Mouse (Mus musculus): Measurements from ENCODE around the gene Fnd3c2. TPM values are rescaled to one million over a fixed set of nuclear protein-coding genes. Genes with fewer than 3 reads are reported as not detected.

Fnd3c2 gene
- polyA plus RNA-seq, 1 experiment = not detected

GRCm38 (mm10) chrX:106186713-106187649 is 68.2 kb downstream of the Fnd3c2 start, which contains the start of gene Pgk1:
Pgk1 (plus strand) TSS chrX:106187100.
- peaks cover 5% of the 10 kb centered on the region for H3K36me3 ChIP-seq (ENCODE audit: control insufficient read depth, insufficient read depth)
- H3K4me3 ChIP-seq = peak within 1 kb of the TSS; percentile 80
- peak within 1 kb of the TSS; percentile 57 for H3ac ChIP-seq (ENCODE audit: control insufficient read depth, insufficient read length)
- TF ChIP-seq E2F4 (IDR thresholded peaks at IDR 0.05; ENCODE audit: insufficient read depth) = no peak
- TF ChIP-seq MYOD1 (IDR thresholded peaks at IDR 0.05; ENCODE audit: control insufficient read depth in 1 of 3, insufficient read length in 2 of 3, low read depth in 2 of 3) = no peak
- no peak for TF ChIP-seq SRF (IDR thresholded peaks at IDR 0.05; ENCODE audit: control insufficient read depth, insufficient read length, low read depth)
- no peak for TF ChIP-seq TCF12 (IDR thresholded peaks at IDR 0.05; ENCODE audit: insufficient read depth, poor library complexity, severe bottlenecking)
- TF ChIP-seq POLR2A (IDR thresholded peaks at IDR 0.05; ENCODE audit: insufficient read length, low read depth) = peak; percentile 63
- TF ChIP-seq POLR2AphosphoS2 (IDR thresholded peaks at IDR 0.05; ENCODE audit: insufficient read length, low read depth) = peak; percentile 69
- peak in 1 of 3 experiments; percentile 37 for TF ChIP-seq MYOG (IDR thresholded peaks at IDR 0.05; ENCODE audit: control insufficient read depth in 1 of 3, insufficient read depth in 1 of 3, insufficient read length in 2 of 3, low read depth in 2 of 3)
- H3K79me2 ChIP-seq (ENCODE audit: control insufficient read depth, insufficient read depth) = peaks cover 49% of the 10 kb centered on the region
- no peaks in the 10 kb centered on the region for H3K27me3 ChIP-seq (ENCODE audit: control insufficient read depth, insufficient read depth, insufficient read length)
- H3K4me2 ChIP-seq (ENCODE audit: low read depth) = peak within 1 kb of the TSS; percentile 98

GRCm38 (mm10) chrX:106185706-106186105 is 69.5 kb downstream of the Fnd3c2 start:
- Histone ChIP-seq H3K27me3 (ENCODE audit: control insufficient read depth, insufficient read depth, insufficient read length) (no peaks in the 10 kb centered on the region), H3ac (ENCODE audit: control insufficient read depth, insufficient read length) (no peak overlapping the region), H3K4me3 (peak overlapping the region; percentile 80), H3K79me2 (ENCODE audit: control insufficient read depth, insufficient read depth) (peaks cover 36% of the 10 kb centered on the region), H3K36me3 (ENCODE audit: control insufficient read depth, insufficient read depth) (peaks cover 5% of the 10 kb centered on the region), H3K4me2 (ENCODE audit: low read depth) (peak overlapping the region; percentile 98)
- peak; percentile 85 for TF ChIP-seq USF1 (IDR thresholded peaks at IDR 0.05; ENCODE audit: low read depth)
- TF ChIP-seq CEBPB (IDR thresholded peaks at IDR 0.05; ENCODE audit: insufficient read depth, poor library complexity, severe bottlenecking) = no peak

Other genes with a start within 250 kb of the Fnd3c2 start
- gene Magt1, start 243.5 kb downstream of the Fnd3c2 start, polyA plus RNA-seq (2012; fragmentation: generic; extraction: Trizol) = 13.3 TPM
- 246 TPM for gene Cox7b, start 239.7 kb downstream of the Fnd3c2 start, polyA plus RNA-seq (2012; fragmentation: generic; extraction: Trizol)
- 3.6 TPM for gene Atp7a, start 228.1 kb downstream of the Fnd3c2 start, polyA plus RNA-seq (2012; fragmentation: generic; extraction: Trizol)
- gene Tlr13, start 112.2 kb downstream of the Fnd3c2 start, polyA plus RNA-seq (2012; fragmentation: generic; extraction: Trizol) = not detected
- gene Pgk1, start 68.3 kb downstream of the Fnd3c2 start, polyA plus RNA-seq (2012; fragmentation: generic; extraction: Trizol) = 1,097 TPM
- gene Taf9b, start 34.2 kb downstream of the Fnd3c2 start, polyA plus RNA-seq (2012; fragmentation: generic; extraction: Trizol) = 1.9 TPM
- not detected for gene Fndc3c1, start 230.0 kb upstream of the Fnd3c2 start, polyA plus RNA-seq (2012; fragmentation: generic; extraction: Trizol)